In the genomic region with DNA sequence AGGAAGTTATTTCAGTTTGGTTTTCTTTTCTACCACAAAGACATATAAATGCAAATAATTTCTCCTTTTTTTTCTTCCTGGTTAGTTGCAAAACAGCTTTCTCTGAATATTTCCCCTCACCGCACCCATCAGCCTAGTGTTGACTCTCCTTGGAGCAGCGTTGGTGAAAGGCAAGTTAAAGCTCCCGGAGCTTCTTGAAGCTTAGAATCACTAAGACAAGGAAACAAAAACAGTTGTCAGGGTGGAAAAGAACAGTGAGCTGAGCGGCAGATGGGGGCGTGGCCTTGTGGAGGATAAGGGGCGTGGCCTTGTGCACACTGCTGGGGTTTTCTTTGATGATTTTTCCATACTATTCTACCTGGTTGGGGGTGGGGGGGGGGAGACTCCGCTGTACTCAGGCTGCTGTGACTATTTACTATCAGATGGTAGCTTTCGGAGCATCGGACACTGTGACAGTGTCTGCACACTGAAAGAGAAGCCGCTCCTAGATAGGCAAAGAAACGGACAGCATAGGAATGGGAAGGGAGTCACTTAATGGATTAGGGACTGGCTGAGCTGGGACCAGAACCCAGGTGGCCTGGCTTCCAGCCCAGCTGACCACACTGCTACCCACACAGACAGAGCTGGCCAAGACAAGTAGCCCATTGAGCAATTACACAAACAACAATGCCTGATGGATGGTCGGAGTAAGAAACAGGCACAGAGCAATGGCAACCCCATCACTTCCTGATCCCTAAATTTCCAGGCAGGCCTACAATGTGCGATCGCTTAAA, we compare ENCODE assay signal across 8 mouse cellular contexts. TPM values are rescaled to one million over a fixed set of nuclear protein-coding genes. Genes with fewer than 3 reads are reported as not detected.
A peak's percentile ranks its signal among the peaks of the same experiment; 100 is the strongest.
DNase-seq lines count a peak whose midpoint lies in the region; ATAC-seq lines count a peak whose summit lies in the region.

No protein-coding gene starts in this region.

- peak overlapping the region; percentile 44 for H3K4me2 ChIP-seq in midbrain, embryonic 16.5 days (ENCODE audit: low read length)

- no peak overlapping the region for H3K27ac ChIP-seq in midbrain, embryonic 16.5 days (ENCODE audit: low read length)

- H3K9ac ChIP-seq in midbrain, embryonic 16.5 days (ENCODE audit: low read depth, low read length) = no peak overlapping the region

- ATAC-seq in midbrain, embryonic 16.5 days = no peak

- no peaks in the 10 kb centered on the region for H3K36me3 ChIP-seq in midbrain, embryonic 16.5 days (ENCODE audit: control insufficient read depth, insufficient read depth, low read length)

- H3K27me3 ChIP-seq in midbrain, embryonic 16.5 days (ENCODE audit: control insufficient read depth, insufficient read depth, low read depth, low read length) = no peaks in the 10 kb centered on the region

- H3K4me1 ChIP-seq in midbrain, embryonic 16.5 days (ENCODE audit: control insufficient read depth, insufficient read depth, low read length) = peaks cover 14% of the 10 kb centered on the region

- DNase-seq in right cerebral cortex, adult 18-20 months = peak; percentile 67
- no peak for DNase-seq in right cerebral cortex, postnatal 25 days
- peak; percentile 18 to 28 for DNase-seq in cerebellum, postnatal 36 days
- peak; percentile 20 for DNase-seq in gastrocnemius, postnatal 25 days
- DNase-seq in kidney, adult 18-20 months = peak; percentile 55
- peak; percentile 82 for DNase-seq in liver
- DNase-seq in telencephalon, adult 2 months (ENCODE audit: low read depth, low spot score) = peak; percentile 70

- WGBS in midbrain, embryonic 16.5 days = 19% methylated on average over 14 of the region's 14 CpGs

- peak overlapping the region; percentile 5; the same call in 1 of the 2 replicates for H3K4me3 ChIP-seq in midbrain, embryonic 16.5 days (ENCODE audit: low read depth, low read length)

- H3K9me3 ChIP-seq in midbrain, embryonic 16.5 days (replicated peaks; ENCODE audit: control insufficient read depth, low read length, poor library complexity, severe bottlenecking) = no peaks in the 10 kb centered on the region

RNA-seq across cellular contexts. Expression of gene Otud7b, which starts 2.0 kb away (rescaled TPM):
- 10 to 100 TPM; 52.5 to 54.4 TPM for total RNA-seq in gastrocnemius, postnatal 25 days (2021)
- 7.0 and 8.4 TPM in 2 replicates for polyA plus RNA-seq in midbrain, embryonic 16.5 days (2015; fragmentation: Nextera tagmentation; extraction: Ambion mirVana)

RNA-seq across cellular contexts. Expression of gene Vps45, which starts 44.0 kb away (rescaled TPM):
- 10 to 100 TPM; 17.0 to 22.2 TPM for total RNA-seq in gastrocnemius, postnatal 25 days (2021)
- polyA plus RNA-seq in midbrain, embryonic 16.5 days (2015; fragmentation: Nextera tagmentation; extraction: Ambion mirVana) = 62.0 and 64.7 TPM in 2 replicates

RNA-seq across cellular contexts. Expression of gene Mtmr11, which starts 59.5 kb away (rescaled TPM):
- total RNA-seq in gastrocnemius, postnatal 25 days (2021) = 1 to 10 TPM; 2.5 to 4.1 TPM
- polyA plus RNA-seq in midbrain, embryonic 16.5 days (2015; fragmentation: Nextera tagmentation; extraction: Ambion mirVana) = 7.8 and 15.1 TPM in 2 replicates
